Mouse (Mus musculus) CH12.LX (cell line): ENCODE measurements around the gene Acaca. TPM values are rescaled to one million over a fixed set of nuclear protein-coding genes. Genes with fewer than 3 reads are reported as not detected.

Experiments used
- DNase-seq: peaks from one replicate; pipeline ENCODE4 v3.0.0-alpha.2; 2013; ENCODE audit errors: extremely low read depth
- H3K27ac ChIP-seq: 2 replicates; pipeline ENCODE4 v1.5.1; 2012; ENCODE audit warnings: low read depth, mild to moderate bottlenecking, control low read depth, moderate library complexity; ENCODE audit not compliant: insufficient read depth
- H3K27me3 ChIP-seq: replicated peaks from 2 replicates; pipeline ENCODE3; 2012; ENCODE audit warnings: inconsistent platforms
- H3K36me3 ChIP-seq, 2 experiments: replicated peaks in 1 of 2; 2 replicates each; pipeline versions ENCODE3 to v1.6.1; 2012; ENCODE audit warnings: inconsistent platforms in 1 of 2, low read length in 1 of 2, mild to moderate bottlenecking in 1 of 2, mixed read lengths in 1 of 2, moderate library complexity in 1 of 2; ENCODE audit not compliant: control insufficient read depth in 1 of 2, insufficient read depth in 1 of 2
- H3K4me1 ChIP-seq, 2 experiments: 2 replicates each; pipeline ENCODE4 v1.6.1; 2012; ENCODE audit warnings: inconsistent platforms in 1 of 2, moderate library complexity in 1 of 2; ENCODE audit not compliant: insufficient read depth in 2 of 2, control insufficient read depth in 1 of 2
- H3K4me2 ChIP-seq: 2 replicates; pipeline ENCODE4 v1.6.1; 2012; ENCODE audit warnings: low read depth, mild to moderate bottlenecking, control low read depth; ENCODE audit not compliant: poor library complexity, insufficient read depth, severe bottlenecking
- H3K4me3 ChIP-seq, 3 experiments: fragments of 150-350 bp in 1 of 3; sonication (generic) in 1 of 3; replicated peaks in 1 of 3; 2 replicates each; pipeline versions ENCODE3 to v1.5.1; 2011 to 2012; ENCODE audit warnings: low read depth in 2 of 3, low read length in 2 of 3, mild to moderate bottlenecking in 2 of 3, moderate library complexity in 2 of 3, control low read depth in 1 of 3, improper control_type of control experiment in 1 of 3, inconsistent platforms in 1 of 3, mixed read lengths in 1 of 3; ENCODE audit not compliant: poor library complexity in 1 of 3
- H3K79me2 ChIP-seq: replicated peaks from 2 replicates; pipeline ENCODE4 v1.6.1; 2012; ENCODE audit warnings: mild to moderate bottlenecking, moderate library complexity; ENCODE audit not compliant: control insufficient read depth, poor library complexity, insufficient read depth, severe bottlenecking; ENCODE audit errors: extremely low read depth
- H3K9ac ChIP-seq: 2 replicates; pipeline ENCODE4 v1.6.1; 2012; ENCODE audit warnings: low read depth, mild to moderate bottlenecking, control low read depth, moderate library complexity; ENCODE audit not compliant: insufficient read depth
- H3K9me3 ChIP-seq: replicated peaks from 2 replicates; pipeline ENCODE3; 2012; ENCODE audit warnings: low read length, inconsistent platforms, mixed read lengths
- BHLHE40 ChIP-seq: IDR thresholded peaks from 2 replicates; pipeline ENCODE4 v1.6.1; 2011; ENCODE audit warnings: mild to moderate bottlenecking, low read depth, low read length, improper control_type of control experiment
- CHD1 ChIP-seq: IDR thresholded peaks from 2 replicates; pipeline ENCODE4 v1.6.1; 2012; ENCODE audit warnings: low read depth, low read length, improper control_type of control experiment, inconsistent platforms
- CHD2 ChIP-seq: IDR thresholded peaks from 2 replicates; pipeline ENCODE4 v1.6.1; 2011; ENCODE audit warnings: low read length, improper control_type of control experiment
- CTCF ChIP-seq, 2 experiments: IDR thresholded peaks in 1 of 2; conservative IDR thresholded peaks in 1 of 2; 2 replicates each; pipeline ENCODE4 v1.5.1; 2011 to 2012; ENCODE audit warnings: low read depth in 2 of 2, low read length in 2 of 2, improper control_type of control experiment in 1 of 2, inconsistent platforms in 1 of 2, mild to moderate bottlenecking in 1 of 2, moderate library complexity in 1 of 2
- E2F4 ChIP-seq: IDR thresholded peaks from 2 replicates; pipeline ENCODE4 v1.6.1; 2011; ENCODE audit warnings: low read depth, low read length, improper control_type of control experiment; ENCODE audit not compliant: insufficient replicate concordance
- ETS1 ChIP-seq: conservative IDR thresholded peaks from 2 replicates; pipeline ENCODE4 v1.6.1; 2012; ENCODE audit warnings: low read depth, mild to moderate bottlenecking, inconsistent platforms, low read length, improper control_type of control experiment, moderate library complexity
- GABPA ChIP-seq: IDR thresholded peaks from 2 replicates; pipeline ENCODE4 v1.6.1; 2012; ENCODE audit warnings: low read depth, low read length, improper control_type of control experiment, inconsistent platforms; ENCODE audit not compliant: insufficient replicate concordance
- JUN ChIP-seq: IDR thresholded peaks from 2 replicates; pipeline ENCODE4 v1.6.1; 2011; ENCODE audit warnings: low read depth, mild to moderate bottlenecking, low read length, improper control_type of control experiment, moderate library complexity; ENCODE audit not compliant: insufficient read depth
- KAT2A ChIP-seq: IDR thresholded peaks from 2 replicates; pipeline ENCODE4 v1.6.1; 2012; ENCODE audit warnings: low read length, improper control_type of control experiment, inconsistent platforms; ENCODE audit not compliant: insufficient replicate concordance
- MAFK ChIP-seq: IDR thresholded peaks from 2 replicates; pipeline ENCODE4 v1.6.1; 2011; ENCODE audit warnings: low read length, improper control_type of control experiment; ENCODE audit not compliant: insufficient replicate concordance
- MAX ChIP-seq: IDR thresholded peaks from 2 replicates; pipeline ENCODE4 v1.6.1; 2011; ENCODE audit warnings: low read length, improper control_type of control experiment
- MAZ ChIP-seq: IDR thresholded peaks from 2 replicates; pipeline ENCODE4 v1.6.1; 2012; ENCODE audit warnings: low read depth, mild to moderate bottlenecking, inconsistent platforms, low read length, improper control_type of control experiment, moderate library complexity
- MEF2A ChIP-seq: IDR thresholded peaks from 2 replicates; pipeline ENCODE4 v1.6.1; 2014; ENCODE audit warnings: low read depth, mild to moderate bottlenecking, inconsistent platforms, low read length, improper control_type of control experiment, borderline replicate concordance
- MYC ChIP-seq: IDR thresholded peaks from 2 replicates; pipeline ENCODE4 v1.6.1; 2011; ENCODE audit warnings: low read depth, mild to moderate bottlenecking, improper control_type of control experiment, low read length
- PAX5 ChIP-seq: IDR thresholded peaks from 2 replicates; pipeline ENCODE4 v1.6.1; 2012; ENCODE audit warnings: low read length, inconsistent platforms, mixed read lengths
- POLR2A ChIP-seq: IDR thresholded peaks from 2 replicates; pipeline ENCODE4 v1.6.1; 2011; ENCODE audit warnings: low read depth, mild to moderate bottlenecking, improper control_type of control experiment, low read length
- RAD21 ChIP-seq: IDR thresholded peaks from 2 replicates; pipeline ENCODE4 v1.6.1; 2011; ENCODE audit warnings: low read depth, mild to moderate bottlenecking, low read length, improper control_type of control experiment, moderate library complexity
- SMC3 ChIP-seq: IDR thresholded peaks from 2 replicates; pipeline ENCODE4 v1.6.1; 2011; ENCODE audit warnings: low read depth, low read length, improper control_type of control experiment
- TBP ChIP-seq: conservative IDR thresholded peaks from 2 replicates; pipeline ENCODE4 v1.6.1; 2011; ENCODE audit warnings: low read depth, low read length, improper control_type of control experiment
- TCF12 ChIP-seq: IDR thresholded peaks from 2 replicates; pipeline ENCODE4 v1.6.1; 2014; ENCODE audit warnings: low read depth, mild to moderate bottlenecking, inconsistent platforms, low read length, improper control_type of control experiment
- UBTF ChIP-seq: IDR thresholded peaks from 2 replicates; pipeline ENCODE4 v1.6.1; 2012; ENCODE audit warnings: low read depth, mild to moderate bottlenecking, inconsistent platforms, low read length, improper control_type of control experiment, moderate library complexity
- USF1 ChIP-seq: IDR thresholded peaks from 2 replicates; pipeline ENCODE4 v1.6.1; 2014; ENCODE audit warnings: low read depth, mild to moderate bottlenecking, inconsistent platforms, low read length, improper control_type of control experiment
- ZKSCAN1 ChIP-seq: IDR thresholded peaks from 2 replicates; pipeline ENCODE4 v1.6.1; 2012; ENCODE audit warnings: low read depth, inconsistent platforms, low read length, improper control_type of control experiment, borderline replicate concordance
- ZMIZ1 ChIP-seq: IDR thresholded peaks from 2 replicates; pipeline ENCODE4 v1.6.1; 2012; ENCODE audit warnings: low read depth, mild to moderate bottlenecking, inconsistent platforms, low read length, improper control_type of control experiment
- dilution Hi-C: fragments of 300-500 bp; cut with MboI; formaldehyde crosslinking; loops from 2 replicates; pipeline ENCODE4 v1.14.3; 2020; ENCODE audit warnings: low sequenced_read_pairs; ENCODE audit not compliant: extremely low pct_unique_long_range_greater_than_20kb, extremely low pct_ligation_motif_present
- in situ Hi-C: fragments of 300-500 bp; cut with MboI; formaldehyde crosslinking; loops from 3 replicates; pipeline ENCODE4 v1.14.3; 2019; ENCODE audit warnings: low sequenced_read_pairs, low pct_ligation_motif_present, low pct_unique_long_range_greater_than_20kb, mixed read lengths
- polyA plus RNA-seq: library from polyadenylated mRNA; unstranded; fragments of >175 nt; gene quantifications from 2 replicates; pipeline ENCODE4 v1.2.1, GENCODE M21; 2012; ENCODE audit warnings: low read depth; ENCODE audit not compliant: insufficient read length
- total RNA-seq, 2 experiments: library from RNA; depleted of rRNA; stranded (reverse); fragments of 300-350 nt in 1 of 2; fragments of >200 nt in 1 of 2; gene quantifications; 2 replicates each; pipeline ENCODE4 v1.2.3; 2012 to 2014

Gene Acaca
- total and polyA plus RNA-seq, 3 experiments: 36.9 to 62.6 (median 61.7) TPM

GRCm38 (mm10) chr11:84150884-84151283 is 21.4 kb downstream of the Acaca start:
- Histone ChIP-seq H3K79me2 (no peaks in the 10 kb centered on the region), H3K36me3 (no peaks in the 10 kb centered on the region), H3K9me3 (no peaks in the 10 kb centered on the region), H3K27ac (no peak overlapping the region), H3K27me3 (peaks cover 11% of the 10 kb centered on the region), H3K9ac (no peak overlapping the region), H3K4me1 (no peaks in the 10 kb centered on the region), H3K4me2 (no peak overlapping the region), H3K4me3 (no peak overlapping the region)
- in situ Hi-C loops: loop anchor here (25.0 kb wide), 1 partner anchor 661 kb away; the partner anchor contains the start of gene Mrm1
- dilution Hi-C loops: no loop called here
- TF ChIP-seq ETS1: no peak
- peak; percentile 39 to 68 for TF ChIP-seq CTCF (conservative IDR thresholded peaks at IDR 0.05 in 1 of 2, IDR thresholded peaks at IDR 0.05 in 1 of 2; ENCODE audit: low read depth in 2 of 2, low read length in 2 of 2)
- no peak for TF ChIP-seq MAFK
- TF ChIP-seq SMC3: peak; percentile 35
- TF ChIP-seq RAD21: peak; percentile 43
- DNase-seq: peak; percentile 45

- Histone ChIP-seq H3K9ac (no peak overlapping the region), H3K4me1 (peaks cover 0 to 5% of the 10 kb centered on the region in 2 experiments; a peak in 2 of 4 replicates), H3K27me3 (no peaks in the 10 kb centered on the region), H3K9me3 (no peaks in the 10 kb centered on the region), H3K4me3 (no peak overlapping the region), H3K4me2 (no peak overlapping the region)
- in situ Hi-C loops: loop anchor here (25.0 kb wide), 1 partner anchor 656 kb away; the partner anchor contains the start of gene Mrm1
- TF ChIP-seq USF1: no peak
- no peak for TF ChIP-seq PAX5
- no peak for TF ChIP-seq KAT2A
- no peak for TF ChIP-seq MAX
- TF ChIP-seq JUN: no peak
- no peak for TF ChIP-seq TCF12
- no peak for TF ChIP-seq ZMIZ1
- no peak for TF ChIP-seq CHD1
- no peak for TF ChIP-seq MYC
- TF ChIP-seq BHLHE40: no peak
- no peak for TF ChIP-seq ZKSCAN1
- TF ChIP-seq UBTF: no peak
- no peak for TF ChIP-seq GABPA
- no peak for TF ChIP-seq MEF2A
- TF ChIP-seq CTCF (conservative IDR thresholded peaks at IDR 0.05 in 1 of 2, IDR thresholded peaks at IDR 0.05 in 1 of 2; ENCODE audit: low read depth in 2 of 2, low read length in 2 of 2): no peak
- TF ChIP-seq POLR2A: no peak
- no peak for TF ChIP-seq MAZ
- TF ChIP-seq TBP: no peak
- no peak for TF ChIP-seq CHD2
- TF ChIP-seq E2F4: no peak
- TF ChIP-seq, all 38 proteins: peak for 0
- dilution Hi-C loops: no loop called here
- DNase-seq: no peak
- Histone ChIP-seq H3K36me3 (no peaks in the 10 kb centered on the region), H3K79me2 (no peaks in the 10 kb centered on the region), H3K27ac (no peak overlapping the region)
Measured at GRCm38 (mm10) chr11:84156535-84157262, 27.2 kb downstream of the Acaca start.
